Mouse (Mus musculus) cortical plate, adult 2 months (tissue): Measurements from ENCODE around the gene Abcg4. TPM values are rescaled to one million over a fixed set of nuclear protein-coding genes. Genes with fewer than 3 reads are reported as not detected.

ENCODE experiments used
- H3K27ac ChIP-seq: fragments of 200-500 bp; 2 replicates; pipeline ENCODE4 v1.5.1; 2012; ENCODE audit warnings: low read length, control low read depth, inconsistent platforms; ENCODE audit not compliant: insufficient read depth
- H3K4me1 ChIP-seq: fragments of 200-500 bp; 2 replicates; pipeline ENCODE4 v1.6.1; 2011; ENCODE audit warnings: low read length; ENCODE audit not compliant: control insufficient read depth, insufficient read depth
- H3K4me3 ChIP-seq: fragments of 200-500 bp; 2 replicates; pipeline ENCODE4 v1.5.1; 2011; ENCODE audit warnings: mild to moderate bottlenecking, low read length, control low read depth; ENCODE audit not compliant: insufficient read depth
- CTCF ChIP-seq: fragments of 200-500 bp; IDR thresholded peaks from 2 replicates; pipeline ENCODE4 v1.5.1; 2011; ENCODE audit warnings: mild to moderate bottlenecking, control low read depth, low read length; ENCODE audit not compliant: insufficient read depth; ENCODE audit errors: extremely low read depth
- POLR2A ChIP-seq: fragments of 200-500 bp; IDR thresholded peaks from 2 replicates; pipeline ENCODE4 v1.6.1; 2011; ENCODE audit warnings: mild to moderate bottlenecking, low read length, control low read depth; ENCODE audit not compliant: insufficient read depth; ENCODE audit errors: extremely low read depth
- polyA plus RNA-seq: library from polyadenylated mRNA; depleted of rRNA; stranded (reverse); fragments of >200 nt; gene quantifications from 2 replicates; pipeline ENCODE4 v1.2.3, GENCODE M21; 2012

The Abcg4 gene
- polyA plus RNA-seq, 1 experiment = 86.3 TPM

DNA sequence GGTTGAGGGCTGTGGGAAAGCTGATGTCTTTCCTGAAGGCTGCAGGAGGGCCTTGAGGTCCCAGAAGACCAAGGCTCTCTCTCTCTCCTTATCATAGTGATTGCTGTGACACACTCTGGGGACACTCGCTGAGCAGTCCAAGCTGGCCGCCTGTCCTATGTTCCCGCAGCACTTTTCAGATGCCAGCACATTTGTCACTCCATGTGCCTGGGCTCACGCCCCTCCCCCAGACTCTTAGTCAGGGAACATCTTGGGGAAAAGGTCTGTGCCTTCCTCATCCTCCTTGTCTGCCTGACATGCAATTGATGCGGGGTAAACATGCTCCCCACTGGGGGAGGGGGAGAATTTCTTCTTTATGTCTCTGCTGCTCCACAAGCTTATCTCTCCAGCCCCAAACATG is 5.2 kb downstream of the Abcg4 start:
- no peak overlapping the region for H3K4me3 ChIP-seq
- TF ChIP-seq CTCF (no peak), POLR2A (no peak)
- H3K27ac ChIP-seq = no peak overlapping the region
- H3K4me1 ChIP-seq = peaks cover 2% of the 10 kb centered on the region; the same call in 1 of the 2 replicates

DNA sequence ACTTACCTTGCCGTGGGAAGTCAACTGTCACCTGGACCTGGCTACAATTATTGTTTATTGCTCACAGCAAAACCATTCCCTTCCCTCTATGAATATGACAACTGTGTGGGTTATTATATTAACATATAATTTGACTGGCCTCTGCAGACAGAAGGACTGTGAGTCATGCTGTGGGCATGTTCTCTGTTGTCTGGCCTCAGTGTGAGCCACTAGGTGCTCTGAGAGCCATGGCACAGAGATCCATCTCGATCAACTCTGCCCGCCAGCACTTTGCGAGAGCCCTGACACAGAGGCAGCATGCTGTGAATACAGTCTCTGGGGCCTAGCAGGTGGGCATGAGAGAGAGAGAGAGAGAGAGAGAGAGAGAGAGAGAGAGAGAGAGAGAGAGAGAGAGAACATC is 18.4 kb downstream of the Abcg4 start:
- no peak overlapping the region for H3K4me3 ChIP-seq
- TF ChIP-seq POLR2A (no peak), CTCF (no peak)
- H3K4me1 ChIP-seq = peaks cover 7% of the 10 kb centered on the region
- no peak overlapping the region for H3K27ac ChIP-seq

DNA sequence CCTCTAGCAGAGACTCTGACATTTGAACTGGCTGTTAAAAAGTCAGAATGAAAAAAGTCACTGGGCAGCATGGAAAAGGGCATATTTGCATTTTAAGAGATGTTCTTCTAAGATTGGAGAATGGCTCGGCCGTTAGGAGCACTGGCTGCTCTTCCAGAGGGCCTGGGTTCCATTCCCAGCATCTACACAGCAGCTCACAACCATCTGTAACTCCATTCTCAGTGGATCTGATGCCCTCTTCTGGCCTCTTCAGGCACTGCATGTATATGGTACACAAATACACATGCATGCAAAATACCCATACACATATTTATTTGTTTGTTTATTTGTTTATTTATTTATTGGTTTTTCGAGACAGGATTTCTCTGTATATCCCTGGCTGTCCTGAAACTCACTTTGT is 19.3 kb downstream of the Abcg4 start:
- H3K4me3 ChIP-seq = no peak overlapping the region
- H3K4me1 ChIP-seq = peaks cover 7% of the 10 kb centered on the region
- no peak overlapping the region for H3K27ac ChIP-seq
- TF ChIP-seq POLR2A (no peak), CTCF (peak; percentile 25; the same call in 1 of the 2 replicates)

DNA sequence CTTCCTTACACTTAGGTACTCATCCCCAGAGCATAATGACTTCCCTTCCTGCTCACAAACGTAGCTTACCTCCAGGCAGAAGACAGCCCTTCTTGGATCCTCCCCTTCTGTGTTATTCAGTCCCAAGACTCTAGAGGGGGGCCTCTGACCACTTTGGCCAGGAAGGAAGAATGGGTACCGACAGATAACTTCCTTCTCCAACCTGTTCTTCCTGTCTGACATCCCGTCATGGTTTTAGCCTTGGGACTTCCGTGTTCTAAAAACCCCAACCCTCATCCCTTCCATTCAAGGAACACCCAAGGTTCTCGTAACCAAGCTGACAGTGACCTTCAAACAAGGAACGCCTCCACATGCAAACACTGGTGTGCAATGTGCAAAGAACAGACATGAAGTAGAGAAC is 20.0 kb downstream of the Abcg4 start, which contains the start of gene Nlrx1:
TSS of gene Nlrx1 (minus strand) at position 168 of the 400 bp plus-strand sequence.
- H3K4me3 ChIP-seq = peak within 1 kb of the TSS; percentile 26
- H3K4me1 ChIP-seq = peaks cover 7% of the 10 kb centered on the region
- TF ChIP-seq CTCF = no peak
- TF ChIP-seq POLR2A = no peak
- H3K27ac ChIP-seq = peak within 1 kb of the TSS; percentile 85

DNA sequence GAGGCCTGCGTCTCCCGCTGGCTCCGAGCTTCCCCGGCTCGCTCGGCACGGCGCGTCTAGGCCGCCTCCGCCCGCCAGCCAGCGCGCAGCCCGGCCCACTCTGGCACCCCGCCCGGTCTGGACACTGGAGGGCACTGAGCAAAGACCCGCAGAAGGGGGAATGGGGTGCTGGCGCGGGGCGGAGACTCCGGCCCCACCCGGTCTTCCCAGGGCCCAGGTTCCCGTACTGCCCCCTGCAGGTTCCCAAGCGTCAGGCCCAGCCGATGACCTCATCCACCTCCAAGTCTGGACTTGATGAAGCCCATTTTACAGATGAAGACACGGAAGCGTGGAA is 20.4 kb downstream of the Abcg4 start:
- H3K27ac ChIP-seq = peak overlapping the region; percentile 85
- H3K4me3 ChIP-seq = peak overlapping the region; percentile 26
- TF ChIP-seq POLR2A (0 out of 2 replicates have a peak, but pooled peaks have one; percentile 12), CTCF (peak; percentile 48)
- H3K4me1 ChIP-seq = peaks cover 7% of the 10 kb centered on the region

DNA sequence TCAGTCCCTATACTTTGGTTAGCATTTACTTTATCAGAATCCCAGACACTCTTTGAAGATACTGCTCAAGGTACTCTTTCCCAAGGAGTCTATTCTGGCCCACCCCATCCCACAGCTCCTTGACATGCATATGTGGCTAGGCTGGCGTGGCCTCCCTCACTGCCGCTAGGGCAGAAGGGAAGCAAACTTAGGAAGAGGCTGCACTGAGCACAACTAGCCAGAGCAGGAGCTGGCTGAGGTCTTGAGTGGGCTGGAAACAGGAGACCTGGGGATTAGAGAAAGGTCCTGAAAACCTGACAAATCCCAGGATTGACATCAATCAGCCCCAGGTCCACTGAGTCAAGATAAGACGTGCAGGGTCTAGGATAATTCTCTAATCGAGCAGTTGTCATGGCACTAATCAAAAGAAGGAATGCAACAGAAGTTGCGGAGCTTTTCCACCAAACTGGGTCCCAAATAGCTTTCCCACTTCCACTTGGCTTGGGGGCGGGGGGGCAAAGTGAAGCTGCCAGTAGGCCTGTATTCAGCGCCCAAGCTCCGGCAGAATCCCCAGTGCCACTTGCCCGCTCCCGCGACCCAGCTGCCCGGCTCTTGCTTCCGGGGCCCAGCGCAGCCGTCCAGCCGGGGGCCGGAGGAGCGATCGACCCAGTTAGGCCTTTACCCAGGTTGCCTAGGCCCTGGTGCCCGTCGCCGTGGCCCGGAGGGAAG is 20.9 kb downstream of the Abcg4 start:
- H3K4me3 ChIP-seq = peak overlapping the region; percentile 26
- peaks cover 7% of the 10 kb centered on the region for H3K4me1 ChIP-seq
- H3K27ac ChIP-seq = peak overlapping the region; percentile 85
- TF ChIP-seq CTCF (no peak), POLR2A (no peak)

DNA sequence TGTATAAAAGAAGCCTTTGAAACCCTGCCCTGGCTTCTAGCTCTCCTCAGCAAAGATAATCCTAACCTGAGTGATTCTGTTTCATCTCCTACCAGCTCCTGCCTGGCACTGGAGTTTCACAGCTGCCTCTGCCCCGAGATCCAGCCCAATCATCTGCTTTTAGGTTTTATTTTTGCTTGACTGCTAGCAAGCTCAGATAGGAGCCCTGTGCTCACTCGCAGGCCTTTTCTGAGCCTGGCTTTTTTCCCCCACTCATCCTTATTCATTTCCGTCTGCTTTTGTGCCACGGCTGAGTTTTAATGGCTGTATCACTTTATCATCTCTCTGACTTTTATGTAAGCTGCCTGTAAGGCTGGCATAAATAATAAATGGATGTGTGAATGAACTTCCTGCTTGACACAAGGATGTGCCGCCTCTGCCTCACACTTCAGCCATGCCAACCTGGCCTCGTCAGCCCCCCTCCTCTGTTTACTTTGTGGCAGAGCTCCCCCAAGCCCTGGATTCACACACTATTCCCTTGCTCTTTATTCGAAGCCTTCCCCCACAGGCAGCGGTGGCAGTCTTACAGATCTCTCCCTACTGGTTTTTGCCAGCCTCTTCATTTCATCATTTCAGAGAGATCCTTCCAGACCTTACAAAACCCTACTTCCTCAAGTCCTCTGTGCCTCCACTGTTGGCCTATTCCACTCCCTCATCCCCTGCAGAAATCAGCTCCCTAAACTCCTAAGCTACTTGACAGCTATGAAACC is 21.8 kb downstream of the Abcg4 start:
- Histone ChIP-seq H3K4me3 (no peak overlapping the region), H3K27ac (peak overlapping the region; percentile 85), H3K4me1 (peaks cover 7% of the 10 kb centered on the region)
- no peak for TF ChIP-seq CTCF
- TF ChIP-seq POLR2A = no peak

DNA sequence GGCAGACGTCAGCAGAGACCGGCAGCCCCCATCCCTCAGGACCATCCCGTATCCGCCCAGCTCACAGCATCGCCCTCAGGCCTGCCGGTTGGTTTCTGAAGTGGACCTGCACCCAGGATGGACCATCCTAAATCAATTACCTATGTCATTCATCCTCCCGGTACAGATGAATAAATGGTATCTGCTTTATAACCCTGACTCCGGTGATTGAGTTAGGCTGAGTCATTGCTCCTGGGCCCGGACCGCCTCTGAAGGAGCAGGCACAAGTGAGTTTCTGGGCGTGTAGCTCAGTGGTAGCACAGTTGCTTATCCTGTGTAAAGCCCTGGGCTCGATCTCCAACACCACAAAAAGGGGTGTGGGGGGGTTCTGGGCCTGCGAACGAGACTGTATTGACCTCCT is 27.0 kb downstream of the Abcg4 start:
- no peak for TF ChIP-seq CTCF
- TF ChIP-seq POLR2A = no peak
- H3K27ac ChIP-seq = no peak overlapping the region

DNA sequence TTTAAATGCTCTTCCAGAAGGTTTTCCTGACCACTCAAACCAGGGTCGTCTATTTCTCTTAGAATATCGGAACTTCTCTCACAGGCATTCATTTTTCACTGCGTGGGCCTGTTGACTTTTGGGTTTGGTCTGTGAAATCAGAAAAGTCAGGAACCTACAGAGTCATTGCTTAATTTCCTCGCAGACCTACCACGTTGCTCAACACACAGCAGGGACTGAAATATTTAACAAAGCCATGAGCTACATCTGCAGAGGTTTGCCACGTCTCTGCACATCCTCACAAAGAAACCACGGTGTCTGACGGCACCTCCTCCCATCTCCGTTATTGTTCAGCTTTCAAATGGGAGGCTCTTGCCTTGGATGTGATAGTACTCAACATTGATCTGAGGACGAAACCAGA is 29.4 kb downstream of the Abcg4 start:
- no peak overlapping the region for H3K27ac ChIP-seq
- H3K4me3 ChIP-seq = no peak overlapping the region
- no peaks in the 10 kb centered on the region for H3K4me1 ChIP-seq
- no peak for TF ChIP-seq CTCF
- no peak for TF ChIP-seq POLR2A

More for the DNA sequence above, 27.0 kb downstream of the Abcg4 start:
- H3K4me1 ChIP-seq = peaks cover 2% of the 10 kb centered on the region
- no peak overlapping the region for H3K4me3 ChIP-seq

DNA sequence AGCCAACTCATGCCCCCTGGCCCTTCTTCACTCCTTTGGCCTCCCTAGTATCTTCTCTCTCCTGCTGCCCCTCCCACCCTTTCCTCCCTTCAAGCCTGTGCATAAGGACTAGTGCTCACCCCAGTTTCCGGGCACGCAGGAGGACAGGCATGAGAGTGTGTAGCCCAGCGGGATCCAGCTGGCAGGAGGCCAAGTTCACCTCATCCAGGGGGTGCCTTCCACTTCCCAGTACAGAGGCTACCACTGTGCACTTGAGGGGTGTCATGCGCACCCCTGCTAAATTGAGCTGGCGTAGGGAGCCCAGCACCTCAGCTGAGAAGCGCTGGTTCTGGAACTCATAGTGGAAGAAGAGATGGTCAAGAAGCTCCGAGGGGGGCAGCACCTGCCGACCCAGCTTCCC is 32.2 kb downstream of the Abcg4 start:
- no peak for TF ChIP-seq POLR2A
- Histone ChIP-seq H3K4me1 (no peaks in the 10 kb centered on the region), H3K27ac (no peak overlapping the region), H3K4me3 (no peak overlapping the region)
